14 mouse cellular contexts compared by ENCODE assay signal in genomic region chr7:35415801-35416653, GRCm38 (mm10). TPM values are rescaled to one million over a fixed set of nuclear protein-coding genes. Genes with fewer than 3 reads are reported as not detected.
DNase-seq lines count a peak whose midpoint lies in the region; ATAC-seq and TF ChIP-seq lines count a peak whose summit lies in the region.
"Had no signal": no experiment of that assay in that cellular context is flagged by ENCODE, and none has a peak within 500 bp of the region (broad histone marks: within the 10 kb centered on the region; RNA-seq: fewer than 3 reads in every experiment).

No protein-coding gene starts in this region.

- H3K4me2 ChIP-seq in hindbrain, embryonic 13.5 days: no peak overlapping the region
- H3K4me2 ChIP-seq in hindbrain, embryonic 14.5 days (replicated peaks): no peak overlapping the region
- peak overlapping the region; percentile 40 for H3K4me2 ChIP-seq in intestine, embryonic 15.5 days (replicated peaks)
- no peak overlapping the region for H3K4me2 ChIP-seq in stomach, embryonic 16.5 days (ENCODE audit: low read depth, low read length)
- H3K4me2 ChIP-seq in midbrain, embryonic 14.5 days (ENCODE audit: low read length): no peak overlapping the region
- H3K4me2 ChIP-seq: hindbrain, embryonic 12.5 days had no signal

- DNase-seq in hindbrain, embryonic 14.5 days (ENCODE audit: low spot score): no peak
- DNase-seq in kidney, postnatal 25 days: peak; percentile 63 to 84
- DNase-seq in midbrain, embryonic 14.5 days: no peak
- no peak for DNase-seq in layer of hippocampus, adult 2 months (ENCODE audit: low spot score in 2 of 2)
- no peak for DNase-seq in ovary, postnatal 10 days (ENCODE audit: low spot score)
- DNase-seq: heart, adult 18-20 months; retina, postnatal 1 day had no signal

- no peaks in the 10 kb centered on the region for H3K4me1 ChIP-seq in hindbrain, embryonic 13.5 days (replicated peaks)
- no peaks in the 10 kb centered on the region for H3K4me1 ChIP-seq in hindbrain, embryonic 14.5 days (replicated peaks; ENCODE audit: control insufficient read depth, insufficient read depth, low read length)
- peaks cover 5% of the 10 kb centered on the region; the same call in 1 of the 2 replicates for H3K4me1 ChIP-seq in intestine, embryonic 15.5 days (replicated peaks)
- no peaks in the 10 kb centered on the region for H3K4me1 ChIP-seq in stomach, embryonic 16.5 days (ENCODE audit: control insufficient read depth, insufficient read depth, low read length)
- no peaks in the 10 kb centered on the region for H3K4me1 ChIP-seq in midbrain, embryonic 14.5 days (ENCODE audit: control insufficient read depth, insufficient read depth, low read length)
- H3K4me1 ChIP-seq: hindbrain, embryonic 12.5 days had no signal

- peak overlapping the region; percentile 43 for H3K9ac ChIP-seq in hindbrain, embryonic 13.5 days
- no peak overlapping the region for H3K9ac ChIP-seq in hindbrain, embryonic 14.5 days
- peak overlapping the region; percentile 14; the same call in 1 of the 2 replicates for H3K9ac ChIP-seq in intestine, embryonic 15.5 days
- no peak overlapping the region for H3K9ac ChIP-seq in stomach, embryonic 16.5 days (ENCODE audit: low read length)
- H3K9ac ChIP-seq in midbrain, embryonic 14.5 days (replicated peaks; ENCODE audit: low read length): no peak overlapping the region
- H3K9ac ChIP-seq: hindbrain, embryonic 12.5 days had no signal

- 85% methylated on average over 9 of the region's 9 CpGs for WGBS in hindbrain, embryonic 13.5 days
- WGBS in hindbrain, embryonic 14.5 days: 91% methylated on average over 9 of the region's 9 CpGs
- 57% methylated on average over 9 of the region's 9 CpGs for WGBS in intestine, embryonic 15.5 days
- 59% methylated on average over 9 of the region's 9 CpGs for WGBS in stomach, embryonic 16.5 days
- WGBS in midbrain, embryonic 14.5 days: 91% methylated on average over 9 of the region's 9 CpGs

- no peak for ATAC-seq in hindbrain, embryonic 13.5 days (ENCODE audit: low FRiP score)
- no peak for ATAC-seq in hindbrain, embryonic 14.5 days (ENCODE audit: low FRiP score)
- ATAC-seq in intestine, embryonic 15.5 days: peak; percentile 96
- ATAC-seq in stomach, embryonic 16.5 days (ENCODE audit: insufficient read depth, low FRiP score): peak; percentile 71; the same call in 1 of the 2 replicates
- ATAC-seq in midbrain, embryonic 14.5 days (ENCODE audit: low FRiP score, low TSS enrichment): no peak
- ATAC-seq: lung, postnatal 0 days had no signal

- no peaks in the 10 kb centered on the region for H3K9me3 ChIP-seq in hindbrain, embryonic 13.5 days
- no peaks in the 10 kb centered on the region for H3K9me3 ChIP-seq in hindbrain, embryonic 14.5 days (ENCODE audit: control insufficient read depth, low read length)
- no peaks in the 10 kb centered on the region for H3K9me3 ChIP-seq in intestine, embryonic 15.5 days
- no peaks in the 10 kb centered on the region for H3K9me3 ChIP-seq in stomach, embryonic 16.5 days (replicated peaks; ENCODE audit: control insufficient read depth, low read length)
- no peaks in the 10 kb centered on the region for H3K9me3 ChIP-seq in midbrain, embryonic 14.5 days (ENCODE audit: control insufficient read depth, low read length)
- H3K9me3 ChIP-seq: hindbrain, embryonic 12.5 days had no signal

- no peak overlapping the region for H3K27ac ChIP-seq in hindbrain, embryonic 13.5 days
- H3K27ac ChIP-seq in hindbrain, embryonic 14.5 days: no peak overlapping the region
- peak overlapping the region; percentile 89 for H3K27ac ChIP-seq in intestine, embryonic 15.5 days
- peak overlapping the region; percentile 15; the same call in 1 of the 2 replicates for H3K27ac ChIP-seq in stomach, embryonic 16.5 days (ENCODE audit: low read length)
- no peak overlapping the region for H3K27ac ChIP-seq in midbrain, embryonic 14.5 days (replicated peaks; ENCODE audit: low read depth, low read length)
- no peak overlapping the region for H3K27ac ChIP-seq in layer of hippocampus, adult 2 months
- H3K27ac ChIP-seq: hindbrain, embryonic 12.5 days had no signal

- peaks cover 78% of the 10 kb centered on the region for H3K36me3 ChIP-seq in hindbrain, embryonic 13.5 days
- H3K36me3 ChIP-seq in hindbrain, embryonic 14.5 days (replicated peaks; ENCODE audit: control insufficient read depth, insufficient read depth): peaks cover 67% of the 10 kb centered on the region
- peaks cover 22% of the 10 kb centered on the region for H3K36me3 ChIP-seq in intestine, embryonic 15.5 days
- peaks cover 8% of the 10 kb centered on the region; the same call in 1 of the 2 replicates for H3K36me3 ChIP-seq in stomach, embryonic 16.5 days (ENCODE audit: control insufficient read depth, insufficient read depth, low read length)
- peaks cover 46% of the 10 kb centered on the region for H3K36me3 ChIP-seq in midbrain, embryonic 14.5 days (ENCODE audit: control insufficient read depth, insufficient read depth, low read length)

- H3K4me3 ChIP-seq in hindbrain, embryonic 13.5 days: no peak overlapping the region
- no peak overlapping the region for H3K4me3 ChIP-seq in hindbrain, embryonic 14.5 days (replicated peaks; ENCODE audit: low read length)
- H3K4me3 ChIP-seq in intestine, embryonic 15.5 days (replicated peaks): no peak overlapping the region
- no peak overlapping the region for H3K4me3 ChIP-seq in stomach, embryonic 16.5 days (replicated peaks; ENCODE audit: low read length)
- H3K4me3 ChIP-seq in midbrain, embryonic 14.5 days (replicated peaks; ENCODE audit: low read depth, low read length): no peak overlapping the region
- H3K4me3 ChIP-seq in layer of hippocampus, adult 2 months: no peak overlapping the region
- H3K4me3 ChIP-seq: hindbrain, embryonic 12.5 days had no signal

- TF ChIP-seq CTCF in layer of hippocampus, adult 2 months (conservative IDR thresholded peaks at IDR 0.05): no peak

- no peaks in the 10 kb centered on the region for H3K27me3 ChIP-seq in hindbrain, embryonic 13.5 days
- H3K27me3 ChIP-seq in hindbrain, embryonic 14.5 days (ENCODE audit: control insufficient read depth, insufficient read depth, low read length): no peaks in the 10 kb centered on the region
- H3K27me3 ChIP-seq in intestine, embryonic 15.5 days (replicated peaks): no peaks in the 10 kb centered on the region
- no peaks in the 10 kb centered on the region for H3K27me3 ChIP-seq in stomach, embryonic 16.5 days (ENCODE audit: control insufficient read depth, insufficient read depth, low read length)
- no peaks in the 10 kb centered on the region for H3K27me3 ChIP-seq in midbrain, embryonic 14.5 days (ENCODE audit: control insufficient read depth, insufficient read depth, low read length)
- H3K27me3 ChIP-seq: hindbrain, embryonic 12.5 days had no signal

RNA-seq across cellular contexts. Expression of gene Cep89, which starts 19.2 kb away (rescaled TPM):
- 29.6 and 30.5 TPM in 2 replicates for polyA plus RNA-seq in hindbrain, embryonic 13.5 days (2015; fragmentation: Nextera tagmentation; extraction: Ambion mirVana)
- polyA plus RNA-seq in hindbrain, embryonic 14.5 days (2014; fragmentation: Nextera tagmentation; extraction: Ambion mirVana): 22.6 and 25.2 TPM in 2 replicates
- 43.2 and 45.8 TPM in 2 replicates for polyA plus RNA-seq in intestine, embryonic 15.5 days (2015; fragmentation: Nextera tagmentation; extraction: Ambion mirVana)
- 41.1 and 41.8 TPM in 2 replicates for polyA plus RNA-seq in stomach, embryonic 16.5 days (2015; fragmentation: Nextera tagmentation; extraction: Ambion mirVana)
- polyA plus RNA-seq in midbrain, embryonic 14.5 days (2014; fragmentation: Nextera tagmentation; extraction: Ambion mirVana): 19.7 and 27.2 TPM in 2 replicates
- 10 to 100 TPM; 18.6 to 22.1 TPM for total RNA-seq in layer of hippocampus, adult 2 months (2021)

RNA-seq across cellular contexts. Expression of gene Faap24, which starts 19.4 kb away (rescaled TPM):
- polyA plus RNA-seq in hindbrain, embryonic 13.5 days (2015; fragmentation: Nextera tagmentation; extraction: Ambion mirVana): 19.3 and 23.0 TPM in 2 replicates
- 14.6 and 17.5 TPM in 2 replicates for polyA plus RNA-seq in hindbrain, embryonic 14.5 days (2014; fragmentation: Nextera tagmentation; extraction: Ambion mirVana)
- 22.0 and 22.7 TPM in 2 replicates for polyA plus RNA-seq in intestine, embryonic 15.5 days (2015; fragmentation: Nextera tagmentation; extraction: Ambion mirVana)
- polyA plus RNA-seq in stomach, embryonic 16.5 days (2015; fragmentation: Nextera tagmentation; extraction: Ambion mirVana): 14.7 and 15.9 TPM in 2 replicates
- 17.7 and 19.1 TPM in 2 replicates for polyA plus RNA-seq in midbrain, embryonic 14.5 days (2014; fragmentation: Nextera tagmentation; extraction: Ambion mirVana)
- total RNA-seq in layer of hippocampus, adult 2 months (2021): 1 to 10 TPM; 5.6 to 6.1 TPM

RNA-seq across cellular contexts. Expression of gene Slc7a9, which starts 32.6 kb away (rescaled TPM):
- not detected in 2 replicates for polyA plus RNA-seq in hindbrain, embryonic 13.5 days (2015; fragmentation: Nextera tagmentation; extraction: Ambion mirVana)
- 0.14 TPM in 1 of 2 replicates, not detected in the other for polyA plus RNA-seq in hindbrain, embryonic 14.5 days (2014; fragmentation: Nextera tagmentation; extraction: Ambion mirVana)
- polyA plus RNA-seq in intestine, embryonic 15.5 days (2015; fragmentation: Nextera tagmentation; extraction: Ambion mirVana): 65.1 and 69.8 TPM in 2 replicates
- polyA plus RNA-seq in stomach, embryonic 16.5 days (2015; fragmentation: Nextera tagmentation; extraction: Ambion mirVana): 9.5 and 14.8 TPM in 2 replicates
- not detected in 2 replicates for polyA plus RNA-seq in midbrain, embryonic 14.5 days (2014; fragmentation: Nextera tagmentation; extraction: Ambion mirVana)
- not detected for total RNA-seq in layer of hippocampus, adult 2 months (2021)
- total RNA-seq: heart, adult 18-20 months; left cerebral cortex, postnatal 36 days; monocyte, adult 5-6 weeks had no signal
- polyA plus RNA-seq: hindbrain, embryonic 12.5 days had no signal

Comparison
In these comparisons a context has a peak if more than half of its experiments do, and no peak if none do; other contexts are left out.
1. H3K9ac ChIP-seq: peak in hindbrain, embryonic 13.5 days (single experiment) and intestine, embryonic 15.5 days (single experiment); none in hindbrain, embryonic 14.5 days (single experiment), stomach, embryonic 16.5 days (single experiment) and midbrain, embryonic 14.5 days (single experiment).
2. ATAC-seq: peak in intestine, embryonic 15.5 days (single experiment) and stomach, embryonic 16.5 days (single experiment); none in hindbrain, embryonic 13.5 days (single experiment), hindbrain, embryonic 14.5 days (single experiment) and midbrain, embryonic 14.5 days (single experiment).
3. H3K27ac ChIP-seq: peak in intestine, embryonic 15.5 days (single experiment) and stomach, embryonic 16.5 days (single experiment); none in hindbrain, embryonic 13.5 days (single experiment), hindbrain, embryonic 14.5 days (single experiment), midbrain, embryonic 14.5 days (single experiment) and layer of hippocampus, adult 2 months (single experiment).
4. DNase-seq: peak in kidney, postnatal 25 days (2 of 2); none in hindbrain, embryonic 14.5 days (single experiment), midbrain, embryonic 14.5 days (single experiment), layer of hippocampus, adult 2 months (0 of 2) and ovary, postnatal 10 days (single experiment).